Mouse (Mus musculus): Measurements from ENCODE around the gene Pip5k1b. TPM values are rescaled to one million over a fixed set of nuclear protein-coding genes. Genes with fewer than 3 reads are reported as not detected.
A peak's percentile ranks its signal among the peaks of the same experiment; 100 is the strongest.

The Pip5k1b gene
- polyA plus RNA-seq, 1 experiment from 2014 or later, result 5.6 TPM

DNA sequence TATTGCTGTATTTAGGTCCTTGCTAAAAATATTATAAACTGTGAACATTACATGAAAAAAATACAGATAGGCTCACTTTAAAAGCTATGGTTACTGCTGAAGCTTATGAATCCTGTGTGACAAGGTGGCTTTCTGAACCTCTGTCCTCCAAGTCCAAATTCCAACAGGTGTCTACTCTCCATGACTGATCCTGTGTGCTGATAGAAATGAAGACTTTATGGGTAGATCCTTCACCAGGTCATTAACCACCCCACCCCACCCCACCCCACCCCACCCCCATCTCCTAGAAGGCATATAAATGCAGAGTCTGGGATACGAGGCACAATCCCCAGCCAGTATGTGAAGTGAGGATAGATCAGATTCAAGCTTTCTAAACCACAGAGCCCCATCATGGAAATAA is 16.6 kb downstream of the Pip5k1b start:
- WGBS, result 85% methylated on average over 1 of the region's 1 CpGs

DNA sequence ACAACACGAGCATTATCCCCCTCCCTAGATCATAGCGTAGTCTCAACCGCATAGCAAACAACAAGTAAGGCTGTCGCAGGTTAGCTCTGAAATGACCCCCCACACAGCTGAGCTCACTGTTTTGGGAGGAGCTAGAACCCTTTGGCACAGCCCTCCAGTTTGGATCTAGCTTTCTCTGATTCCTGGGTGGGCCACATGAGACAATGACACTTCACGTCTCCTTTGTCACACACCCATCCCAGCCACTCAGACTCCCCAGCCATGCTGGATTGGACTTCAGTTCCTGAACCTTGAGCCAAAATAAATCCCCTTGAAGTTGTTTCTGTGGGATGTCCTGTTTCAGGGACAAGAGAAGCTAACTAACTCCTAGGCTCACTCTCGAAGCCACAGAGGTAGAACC is 17.5 kb downstream of the Pip5k1b start:
- Histone ChIP-seq H3K4me2 (no peak overlapping the region), H3K27ac (ENCODE audit: low read depth, low read length) (no peak overlapping the region), H3K9ac (ENCODE audit: low read depth, low read length) (no peak overlapping the region), H3K36me3 (ENCODE audit: control insufficient read depth, insufficient read depth, low read length) (no peaks in the 10 kb centered on the region), H3K4me3 (ENCODE audit: low read depth, low read length) (no peak overlapping the region), H3K4me1 (replicated peaks; ENCODE audit: control insufficient read depth, insufficient read depth, low read length) (peaks cover 26% of the 10 kb centered on the region), H3K27me3 (replicated peaks; ENCODE audit: control insufficient read depth, insufficient read depth, low read length) (no peaks in the 10 kb centered on the region), H3K9me3 (ENCODE audit: control insufficient read depth, low read length) (no peaks in the 10 kb centered on the region)
- no peak for DNase-seq (ENCODE audit: low spot score)
- WGBS, result 91% methylated on average over 6 of the region's 6 CpGs
- ATAC-seq (replicated peaks; ENCODE audit: low FRiP score), result no peak

More for the DNA sequence above, 16.6 kb downstream of the Pip5k1b start:
- ATAC-seq (replicated peaks; ENCODE audit: low FRiP score), result no peak
- Histone ChIP-seq H3K4me2 (no peak overlapping the region), H3K4me3 (ENCODE audit: low read depth, low read length) (no peak overlapping the region), H3K9ac (ENCODE audit: low read depth, low read length) (no peak overlapping the region), H3K9me3 (ENCODE audit: control insufficient read depth, low read length) (no peaks in the 10 kb centered on the region), H3K4me1 (replicated peaks; ENCODE audit: control insufficient read depth, insufficient read depth, low read length) (peaks cover 26% of the 10 kb centered on the region), H3K36me3 (ENCODE audit: control insufficient read depth, insufficient read depth, low read length) (no peaks in the 10 kb centered on the region), H3K27me3 (replicated peaks; ENCODE audit: control insufficient read depth, insufficient read depth, low read length) (no peaks in the 10 kb centered on the region), H3K27ac (ENCODE audit: low read depth, low read length) (no peak overlapping the region)
- no peak for DNase-seq (ENCODE audit: low spot score)

DNA sequence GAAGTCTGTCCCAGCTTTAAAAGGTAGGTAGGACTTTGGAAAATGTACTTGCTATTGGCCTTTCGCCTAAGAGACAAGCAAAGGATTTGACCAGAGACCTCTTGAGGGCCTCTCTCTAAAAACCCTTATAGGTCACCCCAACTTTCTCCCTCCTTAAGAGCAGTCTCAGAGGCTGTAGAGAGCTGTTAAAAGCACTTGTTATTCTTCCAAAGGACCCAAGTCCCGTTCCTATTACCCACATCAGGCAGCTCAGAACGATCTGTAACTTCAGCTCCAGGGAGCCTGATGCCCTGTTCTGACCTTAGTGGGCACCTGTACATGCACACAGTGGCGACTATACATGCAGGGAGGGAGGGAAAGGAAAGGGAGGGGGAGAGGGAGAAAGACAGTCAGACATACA is 18.0 kb downstream of the Pip5k1b start:
- 83% methylated on average over 4 of the region's 4 CpGs for WGBS
- no peak overlapping the region for H3K27ac ChIP-seq (ENCODE audit: low read depth, low read length)

DNA sequence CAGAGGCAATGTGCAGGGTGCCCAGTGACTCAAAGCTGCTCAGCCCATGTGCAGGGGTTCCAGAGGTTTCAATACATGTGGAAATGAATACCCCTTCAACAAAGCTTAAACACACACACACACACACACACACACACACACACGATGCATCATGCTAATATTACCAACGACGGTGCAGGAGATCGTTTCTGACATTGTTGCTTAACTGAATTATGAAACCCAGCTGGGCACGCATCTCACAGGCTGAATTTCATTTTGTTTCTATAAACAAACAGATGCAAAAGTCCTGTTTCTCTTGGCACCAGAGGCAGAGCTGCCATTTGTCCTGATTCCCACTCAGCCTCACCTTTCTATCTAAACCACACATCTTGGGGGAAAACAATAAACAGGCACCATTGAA is 18.8 kb downstream of the Pip5k1b start:
- no peaks in the 10 kb centered on the region for H3K9me3 ChIP-seq (ENCODE audit: control insufficient read depth, low read length)
- no peak overlapping the region for H3K9ac ChIP-seq (ENCODE audit: low read depth, low read length)
- WGBS, result 91% methylated on average over 5 of the region's 5 CpGs
- ATAC-seq (replicated peaks; ENCODE audit: low FRiP score), result no peak
- peaks cover 22% of the 10 kb centered on the region for H3K4me1 ChIP-seq (replicated peaks; ENCODE audit: control insufficient read depth, insufficient read depth, low read length)
- H3K4me3 ChIP-seq (ENCODE audit: low read depth, low read length), result no peak overlapping the region
- no peak overlapping the region for H3K4me2 ChIP-seq
- no peaks in the 10 kb centered on the region for H3K27me3 ChIP-seq (replicated peaks; ENCODE audit: control insufficient read depth, insufficient read depth, low read length)
- no peaks in the 10 kb centered on the region for H3K36me3 ChIP-seq (ENCODE audit: control insufficient read depth, insufficient read depth, low read length)
- no peak for DNase-seq (ENCODE audit: low spot score)
- H3K27ac ChIP-seq (ENCODE audit: low read depth, low read length), result no peak overlapping the region

More for the DNA sequence above, 18.0 kb downstream of the Pip5k1b start:
- H3K27me3 ChIP-seq (replicated peaks; ENCODE audit: control insufficient read depth, insufficient read depth, low read length), result no peaks in the 10 kb centered on the region
- H3K36me3 ChIP-seq (ENCODE audit: control insufficient read depth, insufficient read depth, low read length), result no peaks in the 10 kb centered on the region
- DNase-seq (ENCODE audit: low spot score), result no peak
- H3K4me3 ChIP-seq (ENCODE audit: low read depth, low read length), result no peak overlapping the region
- ATAC-seq (replicated peaks; ENCODE audit: low FRiP score), result no peak
- H3K4me2 ChIP-seq, result no peak overlapping the region
- H3K4me1 ChIP-seq (replicated peaks; ENCODE audit: control insufficient read depth, insufficient read depth, low read length), result peaks cover 26% of the 10 kb centered on the region
- no peak overlapping the region for H3K9ac ChIP-seq (ENCODE audit: low read depth, low read length)
- no peaks in the 10 kb centered on the region for H3K9me3 ChIP-seq (ENCODE audit: control insufficient read depth, low read length)

DNA sequence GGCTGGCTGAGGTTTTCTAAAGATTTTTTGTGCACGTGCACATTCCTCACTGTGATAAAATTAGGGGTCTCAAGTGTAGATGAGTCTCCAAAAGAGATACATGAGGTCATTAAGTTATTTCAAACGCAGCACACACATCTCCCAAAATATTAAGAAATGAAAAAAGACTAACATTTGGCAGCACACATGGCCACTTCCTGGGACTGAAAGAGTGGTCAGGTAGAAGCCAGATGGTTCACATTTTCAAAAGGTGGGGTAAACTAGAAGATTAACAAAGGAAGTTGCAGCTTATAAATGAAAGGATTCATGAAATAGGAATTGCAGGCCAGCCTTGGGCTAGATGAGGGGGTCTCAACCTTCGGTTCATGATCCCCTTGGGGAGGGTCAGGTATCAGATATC is 19.4 kb downstream of the Pip5k1b start:
- H3K9me3 ChIP-seq (ENCODE audit: control insufficient read depth, low read length), result no peaks in the 10 kb centered on the region
- no peaks in the 10 kb centered on the region for H3K36me3 ChIP-seq (ENCODE audit: control insufficient read depth, insufficient read depth, low read length)
- H3K9ac ChIP-seq (ENCODE audit: low read depth, low read length), result no peak overlapping the region
- H3K27ac ChIP-seq (ENCODE audit: low read depth, low read length), result 0 out of 2 replicates have a peak overlapping the region, but pooled peaks have one; percentile 88
- DNase-seq (ENCODE audit: low spot score) (no peak), ATAC-seq (replicated peaks; ENCODE audit: low FRiP score) (no peak)
- H3K4me1 ChIP-seq (replicated peaks; ENCODE audit: control insufficient read depth, insufficient read depth, low read length), result peaks cover 19% of the 10 kb centered on the region
- no peaks in the 10 kb centered on the region for H3K27me3 ChIP-seq (replicated peaks; ENCODE audit: control insufficient read depth, insufficient read depth, low read length)
- H3K4me3 ChIP-seq (ENCODE audit: low read depth, low read length), result no peak overlapping the region
- WGBS, result 88% methylated on average over 3 of the region's 3 CpGs
- H3K4me2 ChIP-seq, result no peak overlapping the region

DNA sequence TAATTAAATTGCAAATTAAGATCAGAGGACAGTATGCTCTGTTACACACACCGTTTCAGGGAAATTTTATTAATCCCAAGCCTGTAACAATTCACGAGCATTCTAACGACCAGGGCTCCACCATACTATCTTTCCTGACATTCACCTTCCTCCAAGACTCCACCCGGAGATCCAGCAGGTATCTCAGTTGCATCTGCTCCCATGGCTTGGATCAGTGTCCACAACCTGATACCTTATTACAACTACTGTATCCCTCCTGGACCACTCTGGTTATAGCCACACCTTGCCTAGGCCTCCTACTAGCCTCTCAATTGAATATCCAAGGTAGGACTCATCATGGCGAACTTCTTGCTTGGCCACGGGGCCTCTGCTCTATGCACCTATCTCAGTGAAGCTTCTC is 20.5 kb downstream of the Pip5k1b start:
- Histone ChIP-seq H3K27ac (ENCODE audit: low read depth, low read length) (peak overlapping the region; percentile 88), H3K4me3 (ENCODE audit: low read depth, low read length) (peak overlapping the region; percentile 17; the same call in 1 of the 2 replicates), H3K4me2 (peak overlapping the region; percentile 67), H3K9me3 (ENCODE audit: control insufficient read depth, low read length) (no peaks in the 10 kb centered on the region), H3K36me3 (ENCODE audit: control insufficient read depth, insufficient read depth, low read length) (no peaks in the 10 kb centered on the region), H3K4me1 (replicated peaks; ENCODE audit: control insufficient read depth, insufficient read depth, low read length) (peaks cover 18% of the 10 kb centered on the region), H3K27me3 (replicated peaks; ENCODE audit: control insufficient read depth, insufficient read depth, low read length) (no peaks in the 10 kb centered on the region), H3K9ac (ENCODE audit: low read depth, low read length) (peak overlapping the region; percentile 57)
- WGBS, result 59% methylated on average over 6 of the region's 6 CpGs
- DNase-seq (ENCODE audit: low spot score) (no peak), ATAC-seq (replicated peaks; ENCODE audit: low FRiP score) (peak; percentile 57)

DNA sequence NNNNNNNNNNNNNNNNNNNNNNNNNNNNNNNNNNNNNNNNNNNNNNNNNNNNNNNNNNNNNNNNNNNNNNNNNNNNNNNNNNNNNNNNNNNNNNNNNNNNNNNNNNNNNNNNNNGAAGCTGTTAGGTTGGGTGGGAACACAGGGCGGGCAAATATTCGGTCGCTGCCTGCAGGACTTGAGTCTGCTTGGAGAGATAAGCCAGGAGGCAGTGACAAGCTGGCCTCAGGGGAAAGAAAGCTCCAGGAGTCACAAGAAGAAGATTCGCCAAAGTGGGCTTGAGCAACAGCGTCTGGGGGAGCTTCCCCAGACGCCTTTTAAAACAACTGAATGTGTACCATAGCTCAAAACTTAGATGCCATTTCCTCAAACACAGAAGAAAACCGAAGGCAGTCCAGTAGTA is 20.9 kb downstream of the Pip5k1b start:
- ATAC-seq (replicated peaks; ENCODE audit: low FRiP score), result peak; percentile 96
- H3K4me1 ChIP-seq (replicated peaks; ENCODE audit: control insufficient read depth, insufficient read depth, low read length), result peaks cover 18% of the 10 kb centered on the region
- peak overlapping the region; percentile 88 for H3K27ac ChIP-seq (ENCODE audit: low read depth, low read length)
- no peaks in the 10 kb centered on the region for H3K27me3 ChIP-seq (replicated peaks; ENCODE audit: control insufficient read depth, insufficient read depth, low read length)
- WGBS, result 31% methylated on average over 7 of the region's 7 CpGs
- H3K4me2 ChIP-seq, result peak overlapping the region; percentile 67
- DNase-seq (ENCODE audit: low spot score), result no peak
- peak overlapping the region; percentile 17 for H3K4me3 ChIP-seq (ENCODE audit: low read depth, low read length)
- no peaks in the 10 kb centered on the region for H3K36me3 ChIP-seq (ENCODE audit: control insufficient read depth, insufficient read depth, low read length)
- no peaks in the 10 kb centered on the region for H3K9me3 ChIP-seq (ENCODE audit: control insufficient read depth, low read length)
- peak overlapping the region; percentile 57 for H3K9ac ChIP-seq (ENCODE audit: low read depth, low read length)

DNA sequence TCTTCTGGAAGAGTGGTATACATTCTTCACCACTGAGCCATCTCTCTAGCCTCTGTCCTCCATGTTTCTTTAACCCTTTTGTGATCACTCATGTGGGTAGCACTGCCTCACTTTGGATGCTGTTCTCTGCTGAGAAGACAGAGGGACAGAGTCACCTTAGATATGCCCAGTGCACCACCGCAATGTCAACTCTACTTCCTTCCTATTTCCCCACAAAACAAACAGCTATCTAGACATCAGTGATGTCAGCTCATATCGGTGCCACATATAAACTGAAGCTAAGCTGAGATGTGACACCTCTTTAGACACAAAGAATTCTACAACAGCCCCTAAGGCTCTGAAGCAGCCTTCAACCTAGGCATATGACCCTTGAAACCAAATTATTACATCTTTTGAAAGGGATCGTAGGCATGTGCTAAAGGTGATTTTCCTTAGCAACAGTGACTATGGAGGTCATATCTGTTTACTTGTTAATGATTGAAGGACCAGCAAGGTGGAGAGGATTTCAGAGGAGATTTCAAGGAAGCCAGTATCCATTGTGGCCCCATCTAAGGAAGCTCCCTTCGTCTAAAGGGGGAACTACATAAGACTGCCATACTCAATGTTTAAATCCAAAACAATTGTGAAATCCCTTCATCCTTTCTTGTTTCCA is 26.6 kb downstream of the Pip5k1b start:
- Histone ChIP-seq H3K9me3 (ENCODE audit: control insufficient read depth, low read length) (no peaks in the 10 kb centered on the region), H3K9ac (ENCODE audit: low read depth, low read length) (0 out of 2 replicates have a peak overlapping the region, but pooled peaks have one; percentile 2), H3K4me2 (no peak overlapping the region; the same call in 1 of the 2 replicates), H3K4me1 (replicated peaks; ENCODE audit: control insufficient read depth, insufficient read depth, low read length) (peaks cover 23% of the 10 kb centered on the region), H3K4me3 (ENCODE audit: low read depth, low read length) (no peak overlapping the region), H3K27ac (ENCODE audit: low read depth, low read length) (peak overlapping the region; percentile 63), H3K27me3 (replicated peaks; ENCODE audit: control insufficient read depth, insufficient read depth, low read length) (no peaks in the 10 kb centered on the region; the same call in 1 of the 2 replicates), H3K36me3 (ENCODE audit: control insufficient read depth, insufficient read depth, low read length) (no peaks in the 10 kb centered on the region)
- DNase-seq (ENCODE audit: low spot score) (no peak), ATAC-seq (replicated peaks; ENCODE audit: low FRiP score) (no peak; the same call in 1 of the 2 replicates)
- 59% methylated on average over 4 of the region's 4 CpGs for WGBS

DNA sequence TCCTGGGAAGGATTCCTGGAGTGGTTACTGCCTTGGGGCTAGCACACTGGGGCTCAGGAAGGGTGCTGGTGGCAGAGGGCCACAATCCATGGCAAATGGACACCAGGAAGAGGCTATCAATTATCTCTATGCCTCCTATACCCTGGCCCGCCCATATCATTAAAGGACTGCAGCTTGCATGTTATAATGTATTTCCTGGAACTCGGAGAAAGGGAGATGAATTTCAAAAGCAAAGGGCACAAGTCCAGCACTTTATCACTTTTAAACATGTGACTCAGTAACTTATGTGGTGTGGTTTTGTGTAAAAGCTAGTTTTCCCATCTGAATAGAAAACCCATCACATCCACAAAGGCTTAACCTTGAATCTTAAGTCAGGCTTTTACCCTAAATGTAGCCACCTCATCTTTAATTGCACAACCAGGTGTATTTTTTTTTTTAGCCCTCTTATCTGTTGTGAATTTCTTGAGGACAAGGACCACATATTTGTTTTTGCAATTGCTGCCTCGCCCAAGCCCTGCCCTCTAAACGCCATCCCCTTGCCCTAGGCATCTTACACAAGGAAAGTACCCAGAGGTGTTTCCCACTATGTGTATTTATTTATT is 27.4 kb downstream of the Pip5k1b start:
- WGBS, result 57% methylated on average over 4 of the region's 4 CpGs
- H3K4me2 ChIP-seq, result peak overlapping the region; percentile 30; the same call in 1 of the 2 replicates
- no peaks in the 10 kb centered on the region for H3K36me3 ChIP-seq (ENCODE audit: control insufficient read depth, insufficient read depth, low read length)
- H3K27ac ChIP-seq (ENCODE audit: low read depth, low read length), result peak overlapping the region; percentile 63
- H3K9ac ChIP-seq (ENCODE audit: low read depth, low read length), result no peak overlapping the region
- no peaks in the 10 kb centered on the region for H3K9me3 ChIP-seq (ENCODE audit: control insufficient read depth, low read length)
- H3K4me3 ChIP-seq (ENCODE audit: low read depth, low read length), result no peak overlapping the region
- DNase-seq (ENCODE audit: low spot score) (no peak), ATAC-seq (replicated peaks; ENCODE audit: low FRiP score) (peak; percentile 47; the same call in 1 of the 2 replicates)
- H3K4me1 ChIP-seq (replicated peaks; ENCODE audit: control insufficient read depth, insufficient read depth, low read length), result peaks cover 23% of the 10 kb centered on the region
- H3K27me3 ChIP-seq (replicated peaks; ENCODE audit: control insufficient read depth, insufficient read depth, low read length), result no peaks in the 10 kb centered on the region; the same call in 1 of the 2 replicates
